Mouse (Mus musculus) forebrain, embryonic 12.5 days (tissue): ENCODE data around the gene Arl2bp. TPM values are rescaled to one million over a fixed set of nuclear protein-coding genes. Genes with fewer than 3 reads are reported as not detected.

Experiments
- ATAC-seq: fragments of 200-750 bp; cut with Nextera tagmentation; 2 replicates; pipeline ENCODE4 v1.8.0; 2017; ENCODE audit warnings: moderate TSS enrichment; ENCODE audit not compliant: low FRiP score
- H3K27ac ChIP-seq: fragments of 300-500 bp; sonication (generic); 2 replicates; pipeline ENCODE4 v1.5.1; 2016; ENCODE audit warnings: mild to moderate bottlenecking
- H3K27me3 ChIP-seq: fragments of 300-500 bp; sonication (generic); 2 replicates; pipeline ENCODE4 v1.6.1; 2016; ENCODE audit warnings: mild to moderate bottlenecking
- H3K36me3 ChIP-seq: fragments of 300-500 bp; sonication (generic); replicated peaks from 2 replicates; pipeline ENCODE4 v1.6.1; 2016; ENCODE audit warnings: mild to moderate bottlenecking
- H3K4me1 ChIP-seq: fragments of 300-500 bp; sonication (generic); 2 replicates; pipeline ENCODE4 v1.6.1; 2016
- H3K4me2 ChIP-seq: fragments of 300-500 bp; sonication (generic); 2 replicates; pipeline ENCODE4 v1.6.1; 2016; ENCODE audit warnings: mild to moderate bottlenecking, moderate library complexity
- H3K4me3 ChIP-seq: fragments of 300-500 bp; sonication (generic); replicated peaks from 2 replicates; pipeline ENCODE4 v1.5.1; 2016; ENCODE audit warnings: mild to moderate bottlenecking
- H3K9ac ChIP-seq: fragments of 300-500 bp; sonication (generic); 2 replicates; pipeline ENCODE4 v1.6.1; 2016; ENCODE audit warnings: mild to moderate bottlenecking
- H3K9me3 ChIP-seq: fragments of 300-500 bp; sonication (generic); 2 replicates; pipeline ENCODE4 v1.6.1; 2016
- WGBS: fragments of 180-500 bp; shearing (Covaris S2); methylation state at CpG from one replicate; pipeline ENCODE4 v1.1.7; 2016; 5-methylcytosine and 5-hydroxymethylcytosine counted together
- polyA plus RNA-seq: library from polyadenylated mRNA; unstranded; fragments of >200 nt; fragmentation: Nextera tagmentation; extraction: Ambion mirVana; gene quantifications from 2 replicates; pipeline ENCODE4 v1.2.1, GENCODE M21; 2016

Gene Arl2bp
- polyA plus RNA-seq, 1 experiment from 2014 or later: 248 TPM

DNA sequence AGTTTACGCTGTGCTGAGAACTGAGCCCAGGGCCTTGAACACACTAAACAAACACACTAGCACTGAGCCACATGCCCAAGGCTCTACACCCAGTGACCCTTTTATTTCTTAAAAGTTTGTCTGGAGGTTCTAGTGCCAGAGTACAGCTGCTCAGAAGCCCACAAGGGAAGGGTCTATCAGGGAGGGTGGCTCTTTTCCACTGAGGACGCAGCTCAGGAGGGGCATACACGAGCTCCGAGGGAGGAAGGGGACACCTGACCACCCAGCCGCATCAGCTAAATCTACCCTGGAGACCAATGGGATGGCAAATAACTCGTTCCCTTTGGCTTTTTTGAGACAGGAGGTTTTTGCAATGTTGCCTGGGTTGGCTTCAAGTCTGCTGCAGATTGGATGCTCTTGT is 31.6 kb downstream of the Arl2bp start:
- H3K4me2 ChIP-seq: no peak overlapping the region
- no peak for ATAC-seq
- H3K9me3 ChIP-seq: no peaks in the 10 kb centered on the region
- peaks cover 53% of the 10 kb centered on the region for H3K27me3 ChIP-seq
- H3K4me1 ChIP-seq: peaks cover 24% of the 10 kb centered on the region
- 78% methylated on average over 6 of the region's 6 CpGs for WGBS
- H3K4me3 ChIP-seq: no peak overlapping the region
- H3K27ac ChIP-seq: no peak overlapping the region
- no peaks in the 10 kb centered on the region for H3K36me3 ChIP-seq
- H3K9ac ChIP-seq: no peak overlapping the region

DNA sequence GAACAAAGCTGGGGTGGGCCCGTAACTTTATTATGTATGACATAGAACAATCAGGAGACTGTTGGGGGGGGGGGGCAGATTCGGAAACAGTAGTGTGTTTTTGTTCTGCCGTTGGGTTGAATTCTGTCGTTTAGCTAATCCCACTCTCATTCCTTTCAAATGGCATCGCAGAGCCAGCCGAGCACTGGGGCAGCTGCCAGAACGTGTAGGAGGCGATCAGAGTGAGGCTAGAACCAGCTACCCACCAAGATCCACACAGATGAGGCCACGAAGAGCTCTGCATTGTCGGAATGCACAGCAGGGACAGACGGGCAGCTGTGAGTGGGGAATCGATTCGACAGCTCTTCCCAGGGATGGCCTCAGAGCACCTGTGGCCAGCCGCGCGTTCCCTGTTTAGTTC is 33.0 kb downstream of the Arl2bp start:
- no peak for ATAC-seq
- Histone ChIP-seq H3K4me2 (no peak overlapping the region), H3K9ac (no peak overlapping the region), H3K36me3 (no peaks in the 10 kb centered on the region), H3K4me3 (no peak overlapping the region), H3K27ac (no peak overlapping the region), H3K4me1 (peaks cover 22% of the 10 kb centered on the region), H3K27me3 (peaks cover 39% of the 10 kb centered on the region), H3K9me3 (no peaks in the 10 kb centered on the region)
- WGBS: 66% methylated on average over 16 of the region's 16 CpGs

DNA sequence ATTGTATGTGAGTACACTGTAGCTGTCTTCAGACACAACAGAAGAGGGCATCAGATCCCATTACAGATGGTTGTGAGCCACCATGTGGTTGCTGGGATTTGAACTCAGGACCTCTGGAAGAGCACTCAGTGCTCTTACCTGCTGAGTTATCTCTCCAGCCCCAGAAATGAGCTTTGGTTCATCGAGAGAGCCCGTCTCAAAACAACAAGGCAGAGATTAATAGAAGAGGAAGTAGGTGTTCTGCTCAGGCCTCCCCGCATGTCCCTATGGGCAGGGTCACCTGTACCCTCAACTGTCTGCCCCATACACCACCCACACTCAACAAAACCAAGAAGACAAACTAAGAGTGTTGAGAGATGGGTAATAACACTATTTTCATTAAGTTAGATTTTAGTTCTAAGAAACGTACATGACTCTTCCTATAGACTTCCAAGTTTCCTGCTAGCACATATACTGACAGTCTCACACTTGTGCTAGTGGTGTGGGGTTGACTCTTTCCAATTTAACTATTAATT is 34.1 kb downstream of the Arl2bp start:
- peaks cover 12% of the 10 kb centered on the region for H3K4me1 ChIP-seq
- WGBS: 85% methylated on average over 4 of the region's 4 CpGs
- no peak overlapping the region for H3K4me3 ChIP-seq
- H3K27me3 ChIP-seq: peaks cover 28% of the 10 kb centered on the region
- no peaks in the 10 kb centered on the region for H3K36me3 ChIP-seq
- H3K4me2 ChIP-seq: no peak overlapping the region
- no peak overlapping the region for H3K9ac ChIP-seq
- H3K27ac ChIP-seq: no peak overlapping the region
- ATAC-seq: no peak
- H3K9me3 ChIP-seq: no peaks in the 10 kb centered on the region

DNA sequence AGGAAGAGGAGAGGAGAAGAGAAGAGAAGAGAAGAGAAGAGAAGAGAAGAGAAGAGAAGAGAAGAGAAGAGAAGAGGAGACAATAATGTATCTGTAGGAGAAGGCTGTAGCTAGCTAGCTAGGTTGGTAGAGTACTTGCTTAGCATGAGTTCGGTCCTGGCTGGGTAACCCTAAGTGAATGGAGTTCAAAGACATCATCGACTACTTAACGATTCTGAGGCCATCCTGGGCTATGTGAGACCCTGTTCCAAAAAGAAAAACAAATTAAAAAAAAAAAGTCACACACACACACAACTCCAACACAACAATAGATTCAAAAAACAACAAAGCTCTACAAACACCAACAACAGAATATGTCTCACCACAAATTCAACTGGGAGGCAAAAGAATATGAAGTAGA is 35.8 kb downstream of the Arl2bp start:
- H3K4me1 ChIP-seq: peaks cover 4% of the 10 kb centered on the region; the same call in 1 of the 2 replicates
- peak overlapping the region; percentile 50; the same call in 1 of the 2 replicates for H3K4me3 ChIP-seq
- H3K4me2 ChIP-seq: peak overlapping the region; percentile 54
- no peak for ATAC-seq
- H3K27ac ChIP-seq: no peak overlapping the region
- H3K27me3 ChIP-seq: peaks cover 15% of the 10 kb centered on the region
- H3K36me3 ChIP-seq: no peaks in the 10 kb centered on the region
- no peaks in the 10 kb centered on the region for H3K9me3 ChIP-seq
- 80% methylated on average over 3 of the region's 3 CpGs for WGBS
- H3K9ac ChIP-seq: 0 out of 2 replicates have a peak overlapping the region, but pooled peaks have one; percentile 49

DNA sequence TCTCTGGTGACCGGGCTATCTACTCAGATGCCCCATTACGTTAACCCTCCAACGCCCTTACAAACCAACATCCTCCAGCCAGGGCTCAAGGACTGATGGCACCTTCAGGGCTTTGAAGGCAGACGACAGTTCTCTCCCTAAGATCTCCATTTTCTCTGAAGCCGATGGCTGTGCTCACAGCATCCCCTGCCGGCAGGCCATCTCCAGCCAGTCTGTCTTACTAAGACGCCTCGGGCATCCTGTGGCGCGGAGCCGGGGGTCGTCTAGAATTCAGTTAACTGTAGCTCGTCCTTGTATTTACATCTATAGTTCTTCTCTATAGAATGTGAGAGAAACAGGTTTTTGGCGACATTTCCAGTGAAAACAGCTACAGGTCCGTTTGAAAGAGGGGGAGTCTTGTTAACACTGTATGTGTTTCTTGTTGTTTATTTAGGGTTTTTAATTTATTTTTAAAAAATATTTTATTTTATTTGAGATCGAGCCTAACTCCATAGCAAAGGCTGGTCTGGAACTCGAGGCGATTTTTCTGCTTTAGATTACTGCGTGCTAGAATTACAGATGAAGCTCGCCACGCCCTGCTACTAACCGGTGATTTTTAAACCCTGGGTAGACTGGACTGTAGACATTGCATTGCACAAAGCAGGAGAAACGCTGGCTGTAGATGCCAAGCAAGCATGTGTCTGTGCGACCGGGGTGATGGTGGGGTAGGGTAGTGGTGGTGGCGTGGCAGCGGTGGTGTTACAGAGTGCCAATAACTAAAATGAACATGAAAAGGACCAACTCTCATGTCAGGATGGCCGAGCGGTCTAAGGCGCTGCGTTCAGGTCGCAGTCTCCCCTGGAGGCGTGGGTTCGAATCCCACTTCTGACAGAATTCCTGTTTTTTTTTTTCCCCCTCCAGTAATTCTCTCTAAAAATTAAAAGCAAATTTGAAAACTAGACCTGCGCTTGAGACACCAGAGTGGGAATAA is 36.7 kb downstream of the Arl2bp start:
- Histone ChIP-seq H3K36me3 (no peaks in the 10 kb centered on the region), H3K27ac (peak overlapping the region; percentile 56), H3K4me2 (peak overlapping the region; percentile 54), H3K9ac (peak overlapping the region; percentile 49), H3K4me3 (peak overlapping the region; percentile 50), H3K4me1 (peaks cover 4% of the 10 kb centered on the region; the same call in 1 of the 2 replicates), H3K9me3 (no peaks in the 10 kb centered on the region), H3K27me3 (peaks cover 8% of the 10 kb centered on the region)
- whole genome bisulfite sequencing: under 1% methylated on average over 35 of the region's 35 CpGs
- peak; percentile 81 for ATAC-seq

DNA sequence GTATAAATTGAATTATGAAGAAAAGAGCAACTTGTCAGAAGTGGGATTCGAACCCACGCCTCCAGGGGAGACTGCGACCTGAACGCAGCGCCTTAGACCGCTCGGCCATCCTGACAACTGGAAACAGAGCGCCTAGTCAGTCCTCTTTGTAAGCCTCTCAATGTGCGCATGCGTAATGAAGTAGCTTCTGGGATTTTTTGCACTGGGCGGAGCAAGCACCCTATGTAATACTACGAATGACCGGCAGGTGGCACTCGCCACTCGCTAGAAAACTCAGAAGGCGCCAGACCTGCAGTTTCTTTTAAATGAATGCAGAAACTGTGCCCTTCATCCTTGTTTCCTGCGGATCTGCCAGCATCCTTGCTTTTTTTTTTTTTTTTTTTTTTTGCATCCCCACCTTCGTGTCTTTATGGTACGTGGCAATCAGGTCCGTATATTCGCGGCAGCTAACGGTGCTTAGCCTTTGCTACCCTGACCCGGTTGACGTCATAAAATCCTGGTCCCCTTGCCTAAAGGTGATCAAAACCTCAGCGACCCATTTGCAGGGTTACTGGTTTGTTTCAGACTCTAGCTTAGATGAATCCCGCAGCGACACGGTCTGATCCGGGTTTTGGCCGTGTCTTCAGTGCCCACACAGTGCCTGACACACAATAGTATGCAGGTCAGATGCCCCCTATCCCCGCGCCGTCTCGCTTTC is 37.7 kb downstream of the Arl2bp start:
- peaks cover 4% of the 10 kb centered on the region; the same call in 1 of the 2 replicates for H3K4me1 ChIP-seq
- peak overlapping the region; percentile 52 for H3K4me3 ChIP-seq
- no peaks in the 10 kb centered on the region for H3K9me3 ChIP-seq
- H3K27me3 ChIP-seq: 0 out of 2 replicates have a peak, but pooled peaks cover 4% of the 10 kb centered on the region
- 0 out of 2 replicates have a peak overlapping the region, but pooled peaks have one; percentile 31 for H3K27ac ChIP-seq
- ATAC-seq: peak; percentile 90
- peak overlapping the region; percentile 61 for H3K9ac ChIP-seq
- H3K36me3 ChIP-seq: no peaks in the 10 kb centered on the region
- H3K4me2 ChIP-seq: peak overlapping the region; percentile 59
- WGBS: under 1% methylated on average over 35 of the region's 35 CpGs

DNA sequence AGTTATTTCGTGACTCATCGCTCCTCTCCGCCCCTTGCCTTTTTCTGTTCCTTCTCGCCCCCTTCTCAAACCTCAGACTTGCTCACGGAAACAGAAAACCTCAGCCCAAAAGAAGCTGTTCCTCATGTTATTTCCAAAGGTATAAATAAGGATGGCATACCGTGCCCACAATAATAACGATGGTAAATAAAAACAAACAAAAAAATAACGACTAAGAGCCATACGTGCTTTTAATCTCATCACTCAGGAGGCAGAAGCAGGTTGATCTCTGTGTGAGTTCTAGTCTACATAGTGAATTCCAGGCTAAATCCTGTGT is 38.2 kb downstream of the Arl2bp start:
- H3K4me3 ChIP-seq: peak overlapping the region; percentile 52
- WGBS: 18% methylated on average over 9 of the region's 9 CpGs
- 0 out of 2 replicates have a peak overlapping the region, but pooled peaks have one; percentile 31 for H3K27ac ChIP-seq

DNA sequence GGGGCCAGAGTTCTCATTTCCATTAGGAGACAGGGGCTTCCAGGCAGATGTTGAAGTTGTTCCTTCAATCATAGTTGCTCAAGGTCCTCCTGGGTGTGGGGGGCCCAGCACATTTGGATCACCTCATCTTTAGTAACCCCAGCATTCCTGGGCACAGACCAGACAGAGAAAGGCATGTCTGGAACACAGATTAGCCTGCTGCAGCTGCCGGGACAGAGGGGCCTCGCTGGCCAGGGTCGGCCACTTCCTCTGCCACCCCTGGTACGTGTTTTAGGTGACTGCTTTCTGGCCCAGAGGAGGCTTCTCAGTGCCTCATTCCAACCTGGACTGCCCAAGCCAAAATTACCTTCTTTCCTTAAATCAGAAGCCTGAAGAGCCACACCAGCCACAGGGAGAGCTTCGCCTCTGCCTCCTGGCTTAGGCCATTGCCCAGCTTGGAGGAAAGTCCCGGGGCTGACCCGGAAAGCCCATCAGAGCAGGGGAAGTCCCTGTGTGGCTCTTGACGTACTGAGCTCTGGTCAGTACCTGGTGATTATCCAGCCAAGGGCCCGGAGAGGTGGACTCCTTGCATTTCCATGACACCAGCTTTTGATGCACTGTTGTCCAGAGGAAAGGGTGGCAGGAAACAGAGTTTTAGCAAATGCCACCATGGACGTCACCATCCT is 39.3 kb downstream of the Arl2bp start:
- WGBS: 87% methylated on average over 10 of the region's 10 CpGs
- Histone ChIP-seq H3K27me3 (0 out of 2 replicates have a peak, but pooled peaks cover 4% of the 10 kb centered on the region), H3K36me3 (no peaks in the 10 kb centered on the region), H3K4me1 (peaks cover 4% of the 10 kb centered on the region; the same call in 1 of the 2 replicates), H3K9ac (no peak overlapping the region), H3K4me2 (no peak overlapping the region), H3K4me3 (no peak overlapping the region), H3K9me3 (no peaks in the 10 kb centered on the region), H3K27ac (no peak overlapping the region)
- ATAC-seq: no peak

More for the DNA sequence above, 38.2 kb downstream of the Arl2bp start:
- no peak for ATAC-seq
- peak overlapping the region; percentile 59 for H3K4me2 ChIP-seq
- 0 out of 2 replicates have a peak, but pooled peaks cover 4% of the 10 kb centered on the region for H3K27me3 ChIP-seq
- H3K9me3 ChIP-seq: no peaks in the 10 kb centered on the region
- H3K36me3 ChIP-seq: no peaks in the 10 kb centered on the region
- H3K9ac ChIP-seq: peak overlapping the region; percentile 61
- peaks cover 4% of the 10 kb centered on the region; the same call in 1 of the 2 replicates for H3K4me1 ChIP-seq

DNA sequence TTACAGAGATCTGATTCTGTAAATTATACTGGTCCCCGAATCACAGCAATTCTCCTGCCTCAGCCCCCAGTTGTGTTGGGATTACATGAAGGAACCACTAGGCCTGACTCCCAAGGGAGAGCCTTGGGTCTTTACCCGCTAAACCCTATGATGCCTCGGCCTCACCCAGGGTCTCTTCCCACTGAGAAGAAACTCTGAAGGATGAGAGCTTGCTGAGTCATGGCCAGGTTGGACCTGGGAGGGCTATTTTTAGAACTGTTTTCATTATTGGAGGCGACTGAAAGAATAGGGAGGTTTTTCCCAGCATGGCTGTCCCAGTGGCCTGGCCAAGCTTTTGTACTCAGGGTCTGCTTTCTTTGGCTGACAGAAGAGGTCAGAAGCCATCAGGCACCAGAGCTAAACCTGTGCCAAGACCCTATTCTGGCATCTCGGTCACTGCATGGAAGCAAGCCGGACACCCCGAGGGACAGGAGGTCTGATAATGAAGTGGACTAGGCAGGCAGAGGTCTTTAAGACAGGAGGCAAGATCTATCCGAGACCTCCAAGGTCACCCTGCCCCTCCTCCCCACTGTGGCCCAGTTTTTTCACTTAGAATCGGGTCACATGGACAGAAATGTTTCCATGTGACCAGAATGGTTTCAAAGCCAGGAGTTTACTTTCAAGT is 40.5 kb downstream of the Arl2bp start:
- H3K4me2 ChIP-seq: no peak overlapping the region
- 0 out of 2 replicates have a peak, but pooled peaks cover 4% of the 10 kb centered on the region for H3K27me3 ChIP-seq
- 78% methylated on average over 9 of the region's 9 CpGs for WGBS
- H3K27ac ChIP-seq: no peak overlapping the region
- H3K9me3 ChIP-seq: no peaks in the 10 kb centered on the region
- no peaks in the 10 kb centered on the region for H3K36me3 ChIP-seq
- no peak for ATAC-seq
- H3K4me1 ChIP-seq: peaks cover 4% of the 10 kb centered on the region; the same call in 1 of the 2 replicates
- H3K4me3 ChIP-seq: no peak overlapping the region
- no peak overlapping the region for H3K9ac ChIP-seq

DNA sequence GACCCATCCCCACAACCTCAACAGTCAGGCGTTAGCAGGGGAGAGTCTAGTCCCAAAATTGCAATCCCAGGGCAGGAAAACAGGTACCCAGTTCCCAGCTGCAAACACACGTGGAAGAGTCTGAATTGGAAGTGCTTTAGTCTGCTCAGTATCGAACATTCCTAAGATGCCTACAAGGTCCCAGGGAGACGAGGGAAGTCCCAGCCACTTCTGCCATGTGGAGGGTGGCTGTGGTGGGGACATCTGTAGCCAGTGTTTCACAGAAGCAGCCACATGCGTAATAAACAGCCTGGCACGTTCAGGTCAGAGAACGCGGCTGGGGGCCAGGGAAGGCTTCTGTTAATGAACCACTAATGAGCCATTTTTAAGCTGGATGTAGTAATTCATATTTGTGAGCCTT is 43.9 kb downstream of the Arl2bp start:
- H3K36me3 ChIP-seq: no peaks in the 10 kb centered on the region
- 60% methylated on average over 8 of the region's 8 CpGs for WGBS

DNA sequence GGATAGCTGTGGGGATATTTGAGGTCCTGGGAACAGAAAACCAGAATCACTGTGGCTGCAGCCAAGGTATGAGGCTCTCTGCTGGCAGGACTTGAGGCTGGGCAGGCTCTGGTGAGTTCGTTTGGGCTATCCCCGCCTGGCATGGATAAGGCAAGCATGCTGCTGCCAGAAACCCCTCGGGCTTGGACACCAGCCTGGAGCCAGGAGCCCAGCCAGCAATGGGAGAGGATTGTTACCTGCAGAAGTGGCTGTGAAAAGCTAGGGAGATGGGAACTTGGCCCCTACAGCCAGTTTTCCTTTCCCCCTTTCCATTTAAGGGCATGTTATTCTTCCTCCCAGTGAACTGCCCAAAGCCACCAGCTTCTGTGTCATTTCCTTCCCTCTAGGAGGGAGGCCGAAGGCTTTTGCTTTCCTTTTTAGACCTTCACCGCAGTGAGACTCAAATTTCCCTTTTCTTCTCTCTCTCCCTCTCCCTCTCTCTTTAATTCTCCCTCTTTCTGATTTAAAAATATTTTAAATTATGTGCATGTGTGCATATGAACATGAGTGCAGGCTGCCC is 44.8 kb downstream of the Arl2bp start:
- H3K4me1 ChIP-seq: no peaks in the 10 kb centered on the region
- 56% methylated on average over 5 of the region's 5 CpGs for WGBS
- H3K36me3 ChIP-seq: no peaks in the 10 kb centered on the region
- H3K9ac ChIP-seq: no peak overlapping the region
- no peak overlapping the region for H3K4me2 ChIP-seq
- H3K9me3 ChIP-seq: no peaks in the 10 kb centered on the region
- peaks cover 5% of the 10 kb centered on the region; the same call in 1 of the 2 replicates for H3K27me3 ChIP-seq
- H3K4me3 ChIP-seq: no peak overlapping the region
- no peak for ATAC-seq
- H3K27ac ChIP-seq: no peak overlapping the region

More for the DNA sequence above, 43.9 kb downstream of the Arl2bp start:
- Histone ChIP-seq H3K9ac (no peak overlapping the region), H3K4me1 (no peaks in the 10 kb centered on the region), H3K27ac (no peak overlapping the region), H3K27me3 (peaks cover 4% of the 10 kb centered on the region; the same call in 1 of the 2 replicates), H3K4me3 (no peak overlapping the region), H3K9me3 (no peaks in the 10 kb centered on the region), H3K4me2 (no peak overlapping the region)
- no peak for ATAC-seq
